Mouse (Mus musculus): Measurements from ENCODE around the gene Olfr424.

- no peak for TF ChIP-seq CTCF (IDR thresholded peaks at IDR 0.05; ENCODE audit: low read depth)
- TF ChIP-seq EP300 (IDR thresholded peaks at IDR 0.05; ENCODE audit: low read depth), result no peak
Observed at GRCm38 (mm10) chr1:174131999-174132398, 682 bp downstream of the Olfr424 start.

Data from liver, postnatal 0 days (tissue).